Mouse (Mus musculus) cerebellum, adult 2 months (tissue): ENCODE results near the gene Armcx5. TPM values are rescaled to one million over a fixed set of nuclear protein-coding genes. Genes with fewer than 3 reads are reported as not detected.
"Not testable (repeated sequence)": the region's sequence is repeated elsewhere in the genome, so short reads cannot be mapped to it uniquely, and the experiment has no call there.

Experiments used
- DNase-seq, 2 experiments: peaks; one replicate each; pipeline ENCODE4 v3.0.0; 2021
- H3K27ac ChIP-seq: fragments of 200-500 bp; 2 replicates; pipeline ENCODE4 v1.5.1; 2012; ENCODE audit warnings: low read length, control low read depth, inconsistent platforms; ENCODE audit not compliant: insufficient read depth
- H3K27me3 ChIP-seq: fragments of 200-500 bp; 2 replicates; pipeline ENCODE4 v1.6.1; 2012; ENCODE audit warnings: inconsistent platforms, mild to moderate bottlenecking, low read length, moderate library complexity; ENCODE audit not compliant: control insufficient read depth, insufficient read depth
- H3K4me1 ChIP-seq: fragments of 200-500 bp; 2 replicates; pipeline ENCODE4 v1.6.1; 2011; ENCODE audit warnings: low read length; ENCODE audit not compliant: control insufficient read depth, insufficient read depth
- H3K4me3 ChIP-seq: fragments of 200-500 bp; replicated peaks from 2 replicates; pipeline ENCODE3; 2011; ENCODE audit warnings: mild to moderate bottlenecking, low read depth, low read length, control low read depth; ENCODE audit not compliant: insufficient read depth
- CTCF ChIP-seq: fragments of 200-500 bp; IDR thresholded peaks from 2 replicates; pipeline ENCODE4 v1.5.1; 2011; ENCODE audit warnings: low read depth, mild to moderate bottlenecking, control low read depth, low read length, moderate library complexity, borderline replicate concordance; ENCODE audit not compliant: insufficient read depth
- POLR2A ChIP-seq: fragments of 200-500 bp; IDR thresholded peaks from 2 replicates; pipeline ENCODE4 v1.6.1; 2011; ENCODE audit warnings: low read length, control low read depth, borderline replicate concordance; ENCODE audit not compliant: insufficient read depth
- WGBS: fragments of 180-500 bp; shearing (Covaris S2); methylation state at CpG from one replicate; pipeline ENCODE4 v1.1.7; 2018; 5-methylcytosine and 5-hydroxymethylcytosine counted together
- polyA plus RNA-seq: library from polyadenylated mRNA; depleted of rRNA; stranded (reverse); fragments of >200 nt; gene quantifications from 2 replicates; pipeline ENCODE4 v1.2.3, GENCODE M21; 2012; rRNA removed

Armcx5 gene
- polyA plus RNA-seq, 1 experiment: 12.6 TPM

- Histone ChIP-seq H3K4me3 (no peak overlapping the region), H3K27ac (no peak overlapping the region), H3K27me3 (no peaks in the 10 kb centered on the region), H3K4me1 (no peaks in the 10 kb centered on the region)
- TF ChIP-seq POLR2A (no peak), CTCF (peak; percentile 76)
- WGBS: 0% methylated on average over 2 of the region's 2 CpGs
- DNase-seq: peak; percentile 59 to 77
Observed at GRCm38 (mm10) chrX:135752832-135753231, 10.3 kb downstream of the Armcx5 start.

DNA sequence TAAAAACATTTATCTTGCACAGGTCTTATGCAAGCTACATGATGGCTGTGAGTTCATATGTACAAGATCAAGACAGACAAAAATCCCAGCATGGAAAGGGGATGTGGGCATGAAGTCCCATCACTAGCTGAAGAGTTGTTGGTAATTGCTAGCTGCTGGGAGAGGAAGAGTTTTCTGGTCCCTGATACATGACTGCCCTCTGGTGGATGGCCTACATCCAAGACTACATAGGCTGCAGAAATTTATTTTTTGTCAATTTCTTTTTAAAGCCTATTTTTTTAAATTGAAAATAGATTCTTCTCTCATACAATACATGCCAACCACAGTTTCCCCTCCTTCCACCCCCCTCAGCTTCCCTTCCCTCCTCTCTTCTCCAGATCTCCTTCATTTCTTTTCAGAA lies 19.2 kb downstream of the Armcx5 start:
- no peaks in the 10 kb centered on the region for H3K4me1 ChIP-seq
- no peaks in the 10 kb centered on the region for H3K27me3 ChIP-seq
- no peak overlapping the region for H3K4me3 ChIP-seq
- DNase-seq: peak; percentile 15 to 20
- TF ChIP-seq CTCF: peak; percentile 29; the same call in 1 of the 2 replicates
- no peak for TF ChIP-seq POLR2A
- no peak overlapping the region for H3K27ac ChIP-seq

DNA sequence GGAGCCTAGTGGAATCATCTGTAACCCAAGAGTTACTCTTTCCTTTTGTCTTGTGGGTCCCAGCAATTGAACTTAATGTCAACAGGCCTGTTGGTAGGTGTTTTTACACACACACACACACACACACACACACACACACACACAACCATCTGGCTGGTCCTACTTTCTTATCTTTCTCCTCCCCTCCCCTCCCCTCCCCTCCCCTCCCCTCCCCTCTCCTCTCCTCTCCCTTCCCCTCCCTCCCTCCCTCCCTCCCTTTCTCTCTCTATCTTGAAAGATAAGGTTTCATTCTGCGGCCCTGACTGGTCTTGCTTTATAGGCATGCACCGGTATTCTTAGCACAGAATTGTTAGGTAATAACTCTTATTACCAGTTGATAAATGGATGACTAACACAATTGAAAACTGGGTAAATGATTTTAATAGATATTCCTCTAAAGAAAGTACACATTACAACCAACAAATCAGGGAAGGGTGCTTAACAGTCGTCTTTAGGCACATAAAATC lies 25.6 kb downstream of the Armcx5 start:
- H3K27ac ChIP-seq: no peak overlapping the region
- DNase-seq: no peak
- H3K27me3 ChIP-seq: no peaks in the 10 kb centered on the region
- TF ChIP-seq POLR2A (no peak), CTCF (no peak)
- 93% methylated on average over 3 of the region's 3 CpGs for WGBS
- no peaks in the 10 kb centered on the region for H3K4me1 ChIP-seq
- H3K4me3 ChIP-seq: no peak overlapping the region

- WGBS: 87% methylated on average over 2 of the region's 2 CpGs
- TF ChIP-seq POLR2A (no peak), CTCF (no peak)
- no peak for DNase-seq
Observed at GRCm38 (mm10) chrX:135768565-135768964, 26.0 kb downstream of the Armcx5 start.

DNA sequence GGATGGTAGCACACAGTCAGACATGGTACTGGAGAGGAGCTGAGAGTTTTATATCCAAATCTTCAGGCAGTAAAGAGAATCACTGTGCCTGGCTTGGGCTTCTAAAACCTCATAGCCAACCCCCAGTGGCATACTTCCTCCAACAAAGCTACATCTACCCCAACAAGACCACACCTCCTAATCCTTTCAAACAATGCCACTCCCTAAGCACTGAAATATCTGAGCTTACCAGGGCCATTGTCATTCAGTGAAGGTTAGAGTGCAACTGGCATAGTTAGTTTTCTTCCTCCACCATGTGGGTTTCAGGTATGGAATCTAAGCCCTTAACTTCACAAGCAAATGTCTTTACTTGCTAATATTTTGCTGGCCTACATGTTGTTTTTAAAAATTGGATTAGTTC lies 49.0 kb downstream of the Armcx5 start:
- H3K27ac ChIP-seq: no peak overlapping the region
- DNase-seq: no peak
- TF ChIP-seq CTCF (no peak), POLR2A (no peak)
- H3K4me1 ChIP-seq: no peaks in the 10 kb centered on the region
- no peak overlapping the region for H3K4me3 ChIP-seq
- H3K27me3 ChIP-seq: no peaks in the 10 kb centered on the region

More at GRCm38 (mm10) chrX:135768565-135768964, 26.0 kb downstream of the Armcx5 start:
- no peaks in the 10 kb centered on the region for H3K27me3 ChIP-seq
- H3K4me1 ChIP-seq: no peaks in the 10 kb centered on the region
- H3K4me3 ChIP-seq: no peak overlapping the region
- H3K27ac ChIP-seq: no peak overlapping the region

DNA sequence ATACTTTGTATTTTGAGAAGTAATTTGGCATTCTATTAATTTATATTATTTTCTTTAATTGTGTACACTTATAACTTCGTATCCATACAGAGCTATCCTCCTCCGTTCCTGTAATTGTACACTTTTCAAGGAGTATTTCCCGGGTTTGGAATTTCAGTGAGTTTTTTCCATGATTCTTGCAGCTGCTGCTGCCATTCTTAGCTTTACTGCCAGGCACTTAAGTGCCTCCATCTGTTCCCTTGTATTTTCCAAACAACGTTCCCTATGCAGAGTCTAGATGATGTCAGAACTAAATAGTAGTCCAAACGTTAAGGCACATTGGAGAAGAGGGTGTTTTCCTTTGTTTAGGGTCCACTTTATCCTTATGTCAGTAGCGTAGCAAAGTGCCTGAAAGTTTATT lies 49.8 kb downstream of the Armcx5 start:
- no peak for TF ChIP-seq POLR2A
- no peak for TF ChIP-seq CTCF
- Histone ChIP-seq H3K4me1 (no peaks in the 10 kb centered on the region), H3K27me3 (no peaks in the 10 kb centered on the region), H3K27ac (no peak overlapping the region), H3K4me3 (no peak overlapping the region)
- WGBS: 31% methylated on average over 6 of the region's 6 CpGs
- DNase-seq: peak in 1 of 2 experiments; percentile 8

DNA sequence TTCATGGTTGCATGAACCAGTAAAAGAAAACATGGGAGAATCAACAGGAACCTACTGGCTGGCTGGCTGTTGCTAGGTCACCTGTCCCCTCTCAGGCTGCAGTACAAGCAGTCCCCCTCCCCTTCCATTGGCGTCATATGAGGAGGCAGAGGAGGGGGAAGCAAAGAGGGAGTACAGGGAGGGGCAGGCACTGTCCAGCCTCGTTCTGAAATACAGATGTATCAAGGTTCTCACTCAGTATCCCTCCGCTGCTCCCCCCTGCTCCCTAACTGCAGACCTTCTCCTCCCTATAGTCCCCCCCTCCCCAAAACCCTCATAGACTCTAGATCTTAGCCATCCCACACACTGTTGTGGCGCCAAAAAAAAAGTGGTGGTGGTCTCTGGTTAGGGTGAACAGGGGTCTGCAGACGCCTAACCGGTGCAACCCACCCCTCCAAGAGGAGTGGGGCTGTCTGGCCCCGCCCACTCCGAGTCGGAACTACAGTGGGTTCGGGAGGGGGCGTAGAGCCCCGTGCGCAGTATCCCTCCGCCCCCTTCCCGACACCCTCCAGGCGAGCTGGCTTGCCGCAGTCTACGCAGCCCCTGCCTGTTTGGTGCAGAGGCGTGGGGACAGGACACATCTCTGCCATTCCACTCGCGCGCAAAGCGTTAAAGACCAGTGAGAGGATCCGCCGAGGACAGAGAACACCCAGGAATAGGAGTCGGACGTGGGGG lies 53.2 kb downstream of the Armcx5 start:
- WGBS: 24% methylated on average over 27 of the region's 27 CpGs
- peak; percentile 21 to 59 for DNase-seq

DNA sequence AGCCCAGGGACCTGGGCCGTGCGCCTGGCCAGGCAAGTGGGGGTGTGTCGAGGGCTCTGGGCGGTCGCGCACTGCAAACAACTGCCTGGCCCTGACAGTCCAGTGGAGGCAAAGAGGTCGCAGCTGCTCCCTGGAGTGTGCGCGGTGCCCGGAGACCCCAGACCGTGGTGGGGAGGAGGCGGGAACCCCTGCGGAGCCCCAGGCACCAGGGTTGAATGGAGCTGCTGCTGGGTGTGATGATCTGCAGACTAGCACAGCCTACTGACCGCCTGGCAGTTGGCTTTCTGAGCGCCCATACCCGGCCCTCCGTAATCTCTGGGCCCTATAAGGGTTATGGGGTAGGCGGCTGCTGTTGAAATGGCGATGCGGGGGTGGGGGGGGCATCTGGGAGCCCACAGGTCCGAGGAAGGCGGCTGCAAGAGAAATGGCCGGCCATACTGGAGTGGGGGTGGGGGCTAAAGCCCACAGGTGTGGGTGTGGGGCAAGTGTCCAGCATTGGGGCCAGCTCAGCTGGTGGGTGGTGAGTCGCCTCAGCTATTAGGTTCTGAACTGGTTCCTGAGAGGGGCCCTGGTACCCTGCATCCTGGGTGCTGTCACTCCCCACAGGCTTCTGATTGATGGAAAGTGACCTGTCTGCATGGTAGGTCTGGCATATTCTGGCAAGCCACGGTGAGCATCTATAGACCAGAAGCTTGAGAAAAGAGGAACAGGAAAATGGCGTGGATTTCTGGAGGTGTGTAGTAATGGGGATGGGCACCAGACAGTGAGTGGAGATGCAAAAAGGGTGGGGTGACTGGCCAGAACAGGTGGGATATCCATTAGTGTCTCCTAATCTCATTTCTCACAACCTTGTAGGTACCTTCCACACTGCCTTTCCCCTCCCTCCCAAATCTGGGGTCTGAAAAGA lies 54.0 kb downstream of the Armcx5 start:
- H3K4me1 ChIP-seq, H3K27me3 ChIP-seq: not testable (repeated sequence)
- peak overlapping the region; percentile 81 for H3K27ac ChIP-seq
- peak overlapping the region; percentile 85 for H3K4me3 ChIP-seq
- WGBS: 17% methylated on average over 21 of the region's 26 CpGs
- DNase-seq: peak; percentile 41 to 63

More for the DNA sequence above, 53.2 kb downstream of the Armcx5 start:
- H3K27me3 ChIP-seq, H3K4me1 ChIP-seq: not testable (repeated sequence)
- Histone ChIP-seq H3K4me3 (peak overlapping the region; percentile 85), H3K27ac (peak overlapping the region; percentile 81; the same call in 1 of the 2 replicates)
- TF ChIP-seq POLR2A: 0 out of 2 replicates have a peak, but pooled peaks have one; percentile 32

Other genes with a start within 250 kb of the Armcx5 start
- gene AV320801, start 248.1 kb upstream of the Armcx5 start, polyA plus RNA-seq: not detected in 2 replicates
- 0.16 TPM in 2 replicates for gene Nxf7, start 144.0 kb upstream of the Armcx5 start, polyA plus RNA-seq
- gene Prame, start 115.0 kb upstream of the Armcx5 start, polyA plus RNA-seq: not detected in 2 replicates
- gene Tcp11x2, start 48.9 kb upstream of the Armcx5 start, polyA plus RNA-seq: not detected in 2 replicates
- not detected in 2 replicates for gene Tmsb15a, start 17.5 kb upstream of the Armcx5 start, polyA plus RNA-seq
- gene Gprasp1, start within 50 bp of the Armcx5 start, polyA plus RNA-seq: 190 TPM in 2 replicates
- gene Bhlhb9, start 54.9 kb downstream of the Armcx5 start, polyA plus RNA-seq: 32.3 and 34.1 TPM in 2 replicates
- 107 and 115 TPM in 2 replicates for gene Gprasp2, start 96.3 kb downstream of the Armcx5 start, polyA plus RNA-seq